Mouse (Mus musculus): ENCODE results near the gene Gnl2. TPM values are rescaled to one million over a fixed set of nuclear protein-coding genes. Genes with fewer than 3 reads are reported as not detected.

The Gnl2 gene
- total and polyA plus RNA-seq, 3 experiments: 65.0 to 139 (median 66.8) TPM

DNA sequence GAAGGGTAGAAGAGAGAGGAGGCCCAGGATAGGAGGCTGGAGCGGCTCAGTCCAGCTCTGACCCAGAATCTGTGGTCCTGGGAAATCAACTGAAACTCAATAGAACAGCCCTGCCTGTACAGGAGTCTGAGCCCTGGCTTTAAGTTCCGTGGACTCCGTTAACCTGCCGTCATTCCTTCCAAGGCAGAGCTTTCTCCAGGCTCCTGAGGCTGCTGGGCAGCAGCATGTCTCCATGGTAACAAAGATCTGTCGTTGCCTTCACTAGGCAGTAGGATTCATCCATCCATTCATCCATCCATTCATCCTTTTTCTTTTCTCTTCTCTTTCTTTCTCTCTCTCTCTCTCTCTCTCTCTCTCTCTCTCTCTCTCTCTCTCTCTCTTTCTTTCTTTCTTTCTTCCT lies 45.7 kb upstream of the Gnl2 start:
- dilution Hi-C loops (cut with MboI; ENCODE audit: extremely low pct_ligation_motif_present, extremely low pct_unique_long_range_greater_than_20kb, low sequenced_read_pairs) (loop anchor here (25.0 kb wide), 1 partner anchor 92 kb away; the partner anchor contains the start of genes Dnali1 and Snip1), in situ Hi-C loops (cut with MboI; ENCODE audit: low pct_ligation_motif_present, low pct_unique_long_range_greater_than_20kb, low sequenced_read_pairs) (no loop called here)
- Histone ChIP-seq H3K4me1 (ENCODE audit: control insufficient read depth in 1 of 2, insufficient read depth in 2 of 2) (peaks cover 0 to 3% of the 10 kb centered on the region in 2 experiments; a peak in 1 of 4 replicates), H3K27ac (ENCODE audit: insufficient read depth, low read depth) (no peak overlapping the region), H3K4me2 (ENCODE audit: insufficient read depth, low read depth, poor library complexity, severe bottlenecking) (no peak overlapping the region), H3K79me2 (replicated peaks; ENCODE audit: control insufficient read depth, extremely low read depth, insufficient read depth, poor library complexity, severe bottlenecking) (no peaks in the 10 kb centered on the region), H3K4me3 (replicated peaks in 1 of 3; ENCODE audit: low read depth in 2 of 3, low read length in 2 of 3, poor library complexity in 1 of 3) (no peak overlapping the region), H3K9me3 (replicated peaks; ENCODE audit: low read length) (no peaks in the 10 kb centered on the region), H3K27me3 (replicated peaks) (peaks cover 49% of the 10 kb centered on the region), H3K9ac (ENCODE audit: insufficient read depth, low read depth) (no peak overlapping the region), H3K36me3 (replicated peaks in 1 of 2; ENCODE audit: control insufficient read depth in 1 of 2, insufficient read depth in 1 of 2, low read length in 1 of 2) (no peaks in the 10 kb centered on the region)
- no peak for DNase-seq (ENCODE audit: extremely low read depth)
- TF ChIP-seq POLR2AphosphoS2 (IDR thresholded peaks at IDR 0.05; ENCODE audit: low read depth, low read length): no peak
- no peak for TF ChIP-seq EP300 (IDR thresholded peaks at IDR 0.05; ENCODE audit: low read length)
- no peak for TF ChIP-seq KAT2A (IDR thresholded peaks at IDR 0.05; ENCODE audit: insufficient replicate concordance, low read length)
- no peak for TF ChIP-seq PAX5 (IDR thresholded peaks at IDR 0.05; ENCODE audit: low read length)
- no peak for TF ChIP-seq NELFE (IDR thresholded peaks at IDR 0.05; ENCODE audit: low read depth, low read length)
- no peak for TF ChIP-seq BHLHE40 (IDR thresholded peaks at IDR 0.05; ENCODE audit: low read depth, low read length)
- TF ChIP-seq ELF1 (IDR thresholded peaks at IDR 0.05; ENCODE audit: low read depth, low read length): no peak
- TF ChIP-seq USF1 (IDR thresholded peaks at IDR 0.05; ENCODE audit: low read depth, low read length): no peak
- no peak for TF ChIP-seq MYC (IDR thresholded peaks at IDR 0.05; ENCODE audit: low read depth, low read length)
- no peak for TF ChIP-seq E2F4 (IDR thresholded peaks at IDR 0.05; ENCODE audit: insufficient replicate concordance, low read depth, low read length)
- no peak for TF ChIP-seq GABPA (IDR thresholded peaks at IDR 0.05; ENCODE audit: insufficient replicate concordance, low read depth, low read length)

- H3K27me3 ChIP-seq (replicated peaks): peaks cover 46% of the 10 kb centered on the region
- H3K79me2 ChIP-seq (replicated peaks; ENCODE audit: control insufficient read depth, extremely low read depth, insufficient read depth, poor library complexity, severe bottlenecking): no peaks in the 10 kb centered on the region
- peaks cover 0 to 3% of the 10 kb centered on the region in 2 experiments; a peak in 1 of 4 replicates for H3K4me1 ChIP-seq (ENCODE audit: control insufficient read depth in 1 of 2, insufficient read depth in 2 of 2)
- in situ Hi-C loops (cut with MboI; ENCODE audit: low pct_ligation_motif_present, low pct_unique_long_range_greater_than_20kb, low sequenced_read_pairs) (no loop called here), dilution Hi-C loops (cut with MboI; ENCODE audit: extremely low pct_ligation_motif_present, extremely low pct_unique_long_range_greater_than_20kb, low sequenced_read_pairs) (loop anchor here (25.0 kb wide), 1 partner anchor 91 kb away; the partner anchor contains the start of genes Dnali1 and Snip1)
- no peaks in the 10 kb centered on the region for H3K36me3 ChIP-seq (replicated peaks in 1 of 2; ENCODE audit: control insufficient read depth in 1 of 2, insufficient read depth in 1 of 2, low read length in 1 of 2)
- no peak overlapping the region for H3K4me2 ChIP-seq (ENCODE audit: insufficient read depth, low read depth, poor library complexity, severe bottlenecking)
- no peak for DNase-seq (ENCODE audit: extremely low read depth)
- H3K9me3 ChIP-seq (replicated peaks; ENCODE audit: low read length): no peaks in the 10 kb centered on the region
- TF ChIP-seq ZC3H11A (IDR thresholded peaks at IDR 0.05; ENCODE audit: low read depth, low read length): no peak
- TF ChIP-seq UBTF (IDR thresholded peaks at IDR 0.05; ENCODE audit: low read depth, low read length): no peak
- no peak for TF ChIP-seq HCFC1 (IDR thresholded peaks at IDR 0.05; ENCODE audit: low read depth, low read length)
- TF ChIP-seq RAD21 (IDR thresholded peaks at IDR 0.05; ENCODE audit: low read depth, low read length): no peak
- no peak for TF ChIP-seq CTCF (conservative IDR thresholded peaks at IDR 0.05 in 1 of 2, IDR thresholded peaks at IDR 0.05 in 1 of 2; ENCODE audit: low read depth in 2 of 2, low read length in 2 of 2)
- TF ChIP-seq MAZ (IDR thresholded peaks at IDR 0.05; ENCODE audit: low read depth, low read length): no peak
- no peak for TF ChIP-seq ZMIZ1 (IDR thresholded peaks at IDR 0.05; ENCODE audit: low read depth, low read length)
- TF ChIP-seq POLR2AphosphoS2 (IDR thresholded peaks at IDR 0.05; ENCODE audit: low read depth, low read length): no peak
- no peak for TF ChIP-seq MAFK (IDR thresholded peaks at IDR 0.05; ENCODE audit: insufficient replicate concordance, low read length)
- no peak for TF ChIP-seq CHD1 (IDR thresholded peaks at IDR 0.05; ENCODE audit: low read depth, low read length)
- TF ChIP-seq BHLHE40 (IDR thresholded peaks at IDR 0.05; ENCODE audit: low read depth, low read length): no peak
- no peak for TF ChIP-seq MEF2A (IDR thresholded peaks at IDR 0.05; ENCODE audit: borderline replicate concordance, low read depth, low read length)
- no peak overlapping the region for H3K9ac ChIP-seq (ENCODE audit: insufficient read depth, low read depth)
- H3K27ac ChIP-seq (ENCODE audit: insufficient read depth, low read depth): no peak overlapping the region
- no peak overlapping the region for H3K4me3 ChIP-seq (replicated peaks in 1 of 3; ENCODE audit: low read depth in 2 of 3, low read length in 2 of 3, poor library complexity in 1 of 3)
These were observed 45.3 kb upstream of the Gnl2 start for GRCm38 (mm10) chr4:124971094-124971493.
